Mouse (Mus musculus): ENCODE measurements at regions not wholly inside any gene's neighbourhood (a gene's known extent, or its start where the extent isn't known, plus 50 kb on each side); places are given as distances from the start of the nearest gene placed in this dataset.

DNA sequence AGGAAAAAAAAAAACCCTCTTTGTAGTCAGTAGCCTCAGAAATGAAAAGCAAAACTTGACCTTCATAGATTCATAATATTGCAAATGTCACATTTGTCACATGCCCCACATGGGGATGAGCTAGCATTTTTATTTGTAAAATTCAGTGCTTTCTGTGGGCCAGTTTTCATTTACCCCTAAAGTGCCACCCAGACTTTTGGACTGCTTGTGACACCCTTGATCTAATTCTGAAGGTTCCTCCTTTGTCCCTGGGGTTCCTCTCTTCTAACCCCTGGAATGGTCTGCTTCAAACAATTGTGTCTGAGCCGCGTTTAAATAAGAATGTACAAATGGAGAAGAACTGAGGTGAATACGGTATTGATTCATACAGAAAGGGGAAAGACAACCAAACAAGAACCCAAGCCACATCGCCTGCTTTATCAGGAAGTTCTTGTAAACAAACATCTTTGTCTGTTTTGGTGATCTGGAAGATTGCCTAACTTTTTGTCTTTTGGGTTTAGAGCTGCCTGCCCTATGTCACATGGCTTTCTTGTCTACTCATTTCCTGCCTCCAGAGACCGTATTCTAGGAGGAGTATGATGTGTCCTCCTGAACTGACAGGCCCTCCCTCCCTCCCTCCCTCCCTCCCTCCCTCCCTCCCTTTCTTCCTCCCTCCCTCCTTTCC, 203.1 kb upstream of the Gm9833 start:
- no peak for DNase-seq

DNA sequence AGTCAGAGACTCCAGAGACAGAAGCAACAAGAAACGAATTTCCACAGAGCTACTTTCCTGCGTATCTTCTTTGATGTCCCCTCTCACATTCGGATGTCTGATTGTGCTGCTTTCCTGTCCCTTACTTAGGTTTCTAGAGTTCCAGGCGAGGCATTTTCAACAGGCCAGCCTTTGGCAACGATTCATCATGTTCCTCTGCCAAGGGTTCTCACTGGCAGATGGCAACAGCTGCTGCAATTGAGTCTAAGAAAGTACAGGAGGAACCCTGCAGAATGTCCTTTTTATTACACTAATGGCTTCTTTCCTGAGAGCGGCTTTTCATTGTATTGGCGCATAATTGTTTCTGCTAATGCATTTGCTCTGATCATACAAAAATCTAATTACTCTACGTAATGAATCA, 202.3 kb upstream of the Gm9833 start:
- DNase-seq: no peak

DNA sequence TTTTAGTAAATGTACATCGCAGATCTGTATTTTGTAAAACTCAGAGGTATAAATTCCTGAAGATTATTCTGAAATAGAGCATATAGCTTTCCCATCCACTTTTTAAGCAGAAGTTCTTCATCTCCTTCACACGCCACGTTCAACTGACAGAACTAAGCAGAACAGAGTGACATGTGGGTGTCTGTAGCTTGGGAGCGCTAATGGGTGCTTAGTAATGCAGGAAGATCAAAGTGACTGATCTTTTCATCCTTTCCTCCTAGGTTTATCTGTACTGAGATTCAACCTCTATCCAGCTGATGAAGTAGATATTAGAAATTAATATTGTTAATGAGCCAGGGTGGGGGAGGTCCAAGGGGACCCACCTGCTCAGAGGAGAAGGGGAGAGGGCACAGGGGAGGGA, 201.8 kb upstream of the Gm9833 start:
- no peak for DNase-seq

DNA sequence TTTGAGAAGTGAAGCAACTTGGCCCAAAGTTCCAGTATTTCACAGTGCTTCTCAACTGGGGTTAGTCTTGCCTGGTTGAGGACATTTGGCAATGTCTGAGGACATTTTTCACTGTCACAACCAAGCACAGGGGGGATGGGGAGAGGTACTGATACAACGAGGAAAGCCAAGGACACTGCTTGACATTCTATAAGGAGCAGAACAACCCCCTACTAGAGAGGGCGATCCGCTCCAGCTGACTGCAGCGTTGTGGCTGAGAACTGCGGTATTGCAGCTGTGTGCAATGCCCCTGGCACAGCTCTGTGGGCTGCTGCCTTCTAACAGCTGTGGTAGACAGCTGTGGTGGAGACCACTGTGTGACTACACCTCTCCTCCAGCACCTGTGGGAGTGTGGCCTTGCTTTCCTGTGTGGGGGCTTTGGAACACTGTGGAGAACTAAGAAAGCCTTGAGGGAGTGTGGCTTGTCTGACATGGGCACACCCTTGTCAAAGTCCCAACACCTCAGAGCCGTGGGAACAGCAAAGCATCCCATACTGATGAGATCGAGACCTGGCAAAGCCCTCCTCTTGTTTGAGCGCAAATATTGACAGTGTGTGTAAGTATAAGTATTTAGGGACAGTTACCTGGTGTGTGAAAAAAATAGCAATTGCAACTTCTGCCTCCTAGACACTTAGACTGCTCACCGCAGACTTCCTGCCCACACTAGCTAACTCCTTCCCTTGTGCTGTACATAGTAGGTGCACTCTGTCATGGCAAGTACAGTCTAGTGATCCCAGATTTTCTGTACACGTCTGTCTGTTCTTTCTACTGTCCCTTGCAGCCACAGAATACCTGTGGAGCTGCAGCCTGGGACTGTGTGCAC, 200.9 kb upstream of the Gm9833 start:
- peak; percentile 67 for DNase-seq

DNA sequence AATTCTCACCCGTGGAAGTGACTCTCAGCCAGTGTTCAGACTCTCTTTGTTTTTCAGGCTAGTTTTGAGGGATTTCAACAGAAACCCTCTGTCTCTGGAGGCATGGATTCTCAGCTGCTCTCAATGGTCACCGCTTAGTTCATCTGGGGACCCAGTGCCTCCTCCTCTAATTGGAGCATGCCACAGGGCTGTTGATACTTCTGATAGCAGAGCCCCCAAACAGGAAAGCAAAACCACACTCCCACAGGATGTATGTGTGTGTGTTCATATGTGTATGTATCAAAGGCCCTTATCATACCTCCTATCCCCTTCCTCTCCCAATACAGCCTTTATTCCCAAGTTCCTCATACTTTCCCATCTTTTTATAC, 200.3 kb upstream of the Gm9833 start:
- no peak for DNase-seq

DNA sequence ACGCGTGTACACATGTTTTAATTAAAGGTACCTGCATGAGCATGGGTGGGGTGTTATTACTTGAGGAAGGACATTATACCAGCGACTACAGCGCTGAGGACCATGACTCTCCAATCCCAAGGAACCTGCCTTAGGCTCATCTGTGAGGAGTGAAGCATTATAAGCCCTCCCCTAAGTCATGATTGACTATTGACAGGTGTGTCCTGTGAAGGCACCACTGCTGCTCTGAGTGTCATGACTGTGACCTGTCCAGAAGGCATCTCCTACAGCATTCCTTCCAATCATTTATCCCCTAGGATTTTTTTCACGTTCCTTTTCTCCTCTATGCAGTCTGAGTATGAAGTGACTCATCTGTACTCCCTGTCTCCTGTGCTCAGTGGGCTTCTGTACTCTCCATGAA, 199.9 kb upstream of the Gm9833 start:
- no peak for DNase-seq

DNA sequence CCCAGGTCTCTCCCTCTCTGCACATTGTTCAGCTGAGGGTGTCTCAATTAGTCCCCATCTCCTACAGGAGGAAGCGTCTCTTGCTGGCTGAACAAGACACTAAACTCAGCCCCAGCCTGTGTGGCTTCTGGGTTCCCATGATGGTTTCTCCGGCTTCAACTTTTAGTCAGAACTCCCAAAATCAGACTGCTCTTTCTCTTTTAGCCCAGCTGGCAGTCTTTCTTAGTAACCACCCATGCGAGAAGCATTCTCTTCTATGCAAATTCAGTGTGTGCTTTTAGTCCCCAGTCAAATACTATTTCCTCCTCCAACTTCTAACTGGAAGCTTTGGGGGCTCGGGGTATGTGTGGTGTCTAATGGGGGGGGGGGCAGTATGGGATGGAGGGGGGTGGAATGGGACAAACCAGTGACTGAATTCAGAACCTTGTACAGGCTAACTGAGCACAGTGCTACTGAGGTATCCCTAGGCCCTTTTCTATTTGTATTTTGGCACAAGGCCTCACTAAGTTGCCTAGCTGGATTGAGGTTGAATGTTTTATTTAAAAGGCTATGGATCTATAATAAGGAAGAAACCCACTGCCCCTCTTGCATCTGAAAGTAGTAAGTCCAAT, 194.9 kb upstream of the Gm9833 start:
- DNase-seq: peak; percentile 52 to 56

DNA sequence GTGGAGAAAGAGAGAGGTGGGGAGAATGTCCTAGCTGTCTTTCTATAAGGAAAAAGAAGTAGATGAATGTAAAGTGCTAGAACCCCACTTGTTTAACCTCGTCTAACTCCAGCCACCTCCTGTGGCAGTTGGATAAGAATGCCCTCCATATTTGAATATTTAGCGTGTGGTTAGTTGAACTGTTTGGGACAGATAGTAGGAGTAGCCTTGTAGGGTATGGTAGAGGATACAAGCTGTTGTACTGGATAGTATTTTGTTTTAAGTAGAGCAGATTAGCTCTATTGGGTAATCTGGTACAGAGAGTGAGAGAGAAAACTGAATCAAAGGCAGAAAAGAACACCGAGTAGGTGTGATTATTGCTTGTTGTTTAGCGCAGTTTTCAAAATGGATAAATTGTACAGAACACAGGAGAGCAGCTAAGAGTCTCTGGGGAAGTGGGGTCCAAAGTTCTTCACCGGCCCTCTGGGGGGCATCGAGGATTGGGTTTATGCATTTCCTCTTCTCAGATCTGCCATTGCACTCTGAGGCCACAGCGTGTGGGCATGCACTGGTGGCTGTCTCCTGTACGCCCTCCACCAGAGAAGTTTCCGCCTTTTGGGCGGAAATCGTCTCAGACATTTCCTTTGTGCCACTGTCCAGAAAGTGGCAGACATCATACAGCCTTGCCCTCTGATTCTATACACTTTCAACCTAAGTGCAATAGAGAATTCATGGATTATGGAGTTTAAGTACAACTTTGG, 192.3 kb upstream of the Gm9833 start:
- peak; percentile 64 to 66 for DNase-seq

DNA sequence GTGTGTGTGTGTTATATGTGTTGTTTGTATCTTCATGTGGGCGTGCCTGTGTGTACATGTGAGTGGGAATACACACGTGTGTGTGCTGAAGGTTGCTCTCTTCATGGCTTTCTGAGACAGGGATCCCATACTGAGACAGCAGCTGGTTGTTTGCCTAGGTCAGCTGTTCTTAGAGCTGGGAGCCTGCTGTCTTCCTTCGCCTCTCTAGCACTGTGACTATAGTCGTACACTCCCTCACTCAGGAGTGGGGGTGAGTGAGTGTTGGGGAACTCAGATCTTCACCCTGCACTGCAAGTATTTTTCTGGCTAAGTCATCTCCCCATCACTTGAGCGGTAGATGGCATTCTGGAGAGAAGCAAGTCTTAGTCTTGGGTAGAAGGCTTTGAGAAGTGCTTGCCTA, 191.6 kb upstream of the Gm9833 start:
- DNase-seq: no peak

DNA sequence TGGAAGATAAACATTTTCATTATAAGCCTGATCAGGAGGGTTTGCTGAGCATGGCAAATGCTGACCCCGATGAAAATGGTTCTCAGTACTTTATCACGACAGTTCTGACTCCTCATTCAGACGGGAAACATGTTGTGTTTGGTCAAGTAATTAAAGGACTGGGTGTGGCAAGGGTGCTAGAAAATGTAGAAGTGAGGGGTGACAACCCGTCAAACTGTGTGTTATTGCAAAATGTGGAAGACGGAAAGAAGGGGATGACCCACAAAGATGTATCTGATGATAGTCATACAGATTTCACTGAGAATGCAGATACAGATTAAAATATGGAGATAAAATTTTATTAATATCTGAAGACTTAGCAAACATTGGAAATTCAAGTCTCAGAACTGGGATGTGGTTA, 186.2 kb upstream of the Gm9833 start:
- DNase-seq: no peak

DNA sequence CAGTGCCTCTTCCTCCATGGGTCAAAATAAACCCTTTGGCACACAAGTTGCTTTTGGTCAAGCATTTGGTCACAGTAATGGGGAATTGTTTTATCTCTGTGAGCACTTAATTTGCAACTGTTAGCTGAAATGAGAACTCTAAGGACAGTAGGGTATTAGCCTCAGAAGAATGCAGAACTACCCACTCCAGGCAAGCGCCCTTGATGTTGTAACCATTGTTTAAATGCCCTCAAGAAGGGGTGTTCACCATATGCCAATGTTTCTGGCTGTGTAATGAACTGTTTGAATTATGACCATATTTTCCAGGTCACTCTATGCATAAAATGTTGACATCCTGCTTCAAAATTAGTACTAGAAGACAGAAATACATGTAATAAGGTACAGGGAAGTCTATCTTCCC, 174.6 kb upstream of the Gm9833 start:
- DNase-seq: no peak

DNA sequence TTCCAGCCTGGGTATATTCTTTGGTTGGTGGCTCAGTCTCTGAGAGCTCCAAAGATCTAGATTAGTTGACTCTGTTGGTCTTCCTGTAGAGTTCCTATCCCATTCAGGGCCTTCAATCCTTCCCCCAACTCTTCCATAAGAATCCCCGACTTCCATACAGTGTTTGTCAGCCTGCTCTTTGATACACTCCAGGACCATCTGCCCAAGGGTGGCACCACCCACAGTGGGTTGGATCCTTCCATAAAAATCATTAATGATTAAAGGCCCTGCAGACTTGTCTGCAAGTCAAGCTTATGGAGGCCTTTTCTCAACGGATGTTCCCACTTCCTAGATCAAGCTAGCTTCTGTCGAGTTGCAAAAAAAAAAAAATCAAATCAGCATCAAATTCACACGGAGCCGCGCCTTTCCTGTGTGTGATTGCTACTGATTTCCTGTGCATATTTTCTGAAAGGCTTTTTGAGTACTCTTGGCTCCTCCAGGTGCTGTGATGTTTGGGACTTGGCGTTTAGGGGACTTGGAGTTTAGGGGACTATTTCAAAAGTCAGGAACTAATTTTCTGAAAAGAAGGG, 171.3 kb upstream of the Gm9833 start:
- no peak for DNase-seq

DNA sequence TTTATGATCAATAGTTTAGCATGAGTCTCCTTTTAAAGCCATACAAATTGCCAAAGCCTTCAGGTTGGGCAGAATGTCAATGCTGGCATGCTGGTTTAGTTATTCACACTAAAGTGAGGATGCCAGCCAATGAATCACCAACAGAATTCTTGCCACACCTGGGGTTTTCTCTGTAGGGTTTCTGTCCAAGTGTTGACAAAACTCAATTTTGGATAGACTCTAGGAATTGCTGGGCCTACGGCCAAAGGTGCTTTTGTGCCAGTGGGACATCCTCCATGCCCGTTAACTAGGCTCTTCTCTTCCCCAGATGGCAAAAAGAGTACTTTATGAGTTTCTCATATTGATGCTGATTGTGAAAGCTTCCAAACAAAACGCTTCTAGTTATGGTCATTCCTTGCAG, 167.6 kb upstream of the Gm9833 start:
- no peak for DNase-seq

DNA sequence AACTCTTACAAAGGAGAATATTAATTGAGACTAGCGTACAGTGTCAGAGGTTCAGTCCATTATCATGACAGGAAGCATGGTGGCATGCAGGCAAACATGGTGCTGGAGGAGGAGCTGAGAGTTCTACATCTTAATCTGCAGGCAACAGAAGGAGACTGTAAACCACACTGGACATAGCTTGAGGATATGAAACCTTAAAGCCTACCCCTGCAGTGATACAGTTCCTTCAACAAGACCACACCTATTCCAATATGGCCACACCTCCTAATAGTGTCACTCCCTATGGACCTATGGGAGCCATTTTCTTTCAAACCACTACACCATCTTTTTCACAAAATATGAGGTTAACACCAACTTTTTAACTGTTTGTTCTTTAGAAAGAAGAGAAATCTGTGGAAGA, 166.2 kb upstream of the Gm9833 start:
- DNase-seq: no peak

DNA sequence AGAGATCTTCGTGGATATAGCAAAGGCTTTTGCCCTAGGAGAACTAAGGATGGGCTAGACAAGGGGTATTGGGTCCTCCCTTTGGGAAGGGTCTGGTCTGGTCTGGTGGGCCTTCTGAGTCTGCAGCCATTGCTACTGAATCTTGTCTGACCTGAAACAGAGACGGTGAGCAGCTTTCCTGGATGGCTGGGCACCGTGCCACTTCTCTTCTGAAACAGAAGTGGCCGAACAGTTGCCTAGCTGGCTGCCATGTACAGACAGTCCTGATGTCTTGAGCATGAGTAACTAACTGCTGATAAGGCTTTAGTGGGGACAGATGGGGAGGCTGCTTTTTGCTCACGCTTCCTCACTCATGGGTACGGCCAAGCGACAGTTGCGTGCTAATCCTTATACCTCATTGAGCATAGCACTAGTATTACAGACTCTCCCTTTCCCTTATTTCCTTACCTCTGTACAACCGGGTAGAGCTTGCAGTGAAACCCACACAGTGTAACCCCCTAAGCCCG, 165.3 kb upstream of the Gm9833 start:
- no peak for DNase-seq

DNA sequence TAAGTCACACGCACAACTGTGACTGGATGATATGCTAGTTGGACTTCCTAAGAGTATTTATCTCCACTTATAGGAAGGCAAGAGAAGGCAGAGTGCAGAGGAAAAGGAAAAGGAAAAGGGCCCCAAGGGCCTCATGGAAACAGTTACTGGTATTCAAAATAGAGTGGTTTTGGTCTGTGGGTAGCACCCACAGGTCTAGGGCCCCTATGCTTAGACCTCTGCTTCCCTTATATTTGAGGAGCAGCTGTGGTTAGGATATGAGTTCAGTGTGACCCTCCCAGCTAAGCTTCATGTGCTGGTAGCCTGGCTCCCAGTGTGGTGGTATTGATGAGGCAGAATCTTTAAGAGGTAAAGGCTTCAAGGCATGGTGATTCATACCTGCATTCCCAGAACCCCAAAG, 163.3 kb upstream of the Gm9833 start:
- DNase-seq: no peak

DNA sequence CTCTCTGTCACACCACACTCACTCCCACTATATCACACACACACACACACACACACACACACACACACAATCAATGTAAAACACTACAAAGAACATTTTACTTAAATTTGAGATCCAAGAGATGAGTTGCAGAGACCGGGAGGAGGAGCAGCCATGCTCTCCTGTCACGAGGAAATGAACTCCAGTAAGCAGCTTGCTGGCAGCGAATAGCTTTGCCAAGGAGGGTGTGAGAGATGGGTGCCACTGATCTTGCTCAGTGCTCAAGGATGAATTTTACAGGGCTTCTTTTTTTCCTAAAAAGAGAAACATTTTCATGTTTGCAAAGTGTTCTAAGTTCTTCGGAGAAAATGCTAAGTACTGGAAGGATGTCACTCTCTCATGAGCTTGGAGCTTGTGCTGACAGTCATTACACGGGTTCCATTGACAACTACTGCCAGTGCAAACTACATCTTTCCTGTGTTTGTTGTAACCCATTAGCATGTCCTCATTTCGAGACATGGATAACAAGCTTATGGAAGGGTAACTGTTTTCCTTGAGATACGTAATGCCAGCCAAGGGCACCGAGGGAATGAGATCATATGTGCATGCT, 151.0 kb upstream of the Gm9833 start:
- DNase-seq: no peak

DNA sequence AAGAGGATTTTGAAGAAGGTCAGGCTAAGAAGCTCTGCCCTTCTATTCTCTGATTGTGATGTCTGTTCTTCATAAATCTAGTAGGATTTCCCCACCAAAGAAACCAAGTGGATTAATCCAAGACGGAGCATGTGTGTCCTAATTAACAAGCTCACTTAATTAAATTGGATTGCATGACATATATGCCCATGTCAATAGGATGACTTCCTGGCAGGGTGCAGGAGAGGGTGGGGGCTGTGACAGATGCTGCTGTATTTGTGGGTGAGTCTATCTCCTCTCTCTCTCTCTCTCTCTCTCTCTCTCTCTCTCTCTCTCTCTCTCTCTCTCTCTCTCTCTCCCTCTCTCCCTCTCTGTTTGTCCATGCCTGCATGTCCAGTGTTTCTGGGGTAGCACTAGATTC, 149.3 kb upstream of the Gm9833 start:
- DNase-seq: no peak

DNA sequence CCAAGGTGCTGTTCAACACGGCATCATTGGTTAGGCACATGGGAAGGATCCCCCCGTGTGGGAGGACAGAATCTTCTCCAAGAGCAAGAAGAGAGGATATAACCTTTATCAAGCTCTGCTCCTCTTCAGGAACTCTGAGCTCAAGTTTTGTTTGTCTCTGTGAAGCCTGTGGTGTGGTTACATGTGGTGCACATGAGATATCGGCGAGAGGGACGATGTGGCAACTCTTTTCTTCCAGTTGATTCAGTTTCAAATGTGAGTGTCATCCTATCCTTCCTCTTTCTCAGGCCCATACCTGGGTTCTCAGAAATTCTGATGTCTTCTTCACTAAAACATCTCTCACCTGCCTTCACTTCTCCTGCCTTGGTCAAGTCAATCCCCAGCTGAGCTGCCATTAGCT, 145.3 kb upstream of the Gm9833 start:
- DNase-seq: no peak

DNA sequence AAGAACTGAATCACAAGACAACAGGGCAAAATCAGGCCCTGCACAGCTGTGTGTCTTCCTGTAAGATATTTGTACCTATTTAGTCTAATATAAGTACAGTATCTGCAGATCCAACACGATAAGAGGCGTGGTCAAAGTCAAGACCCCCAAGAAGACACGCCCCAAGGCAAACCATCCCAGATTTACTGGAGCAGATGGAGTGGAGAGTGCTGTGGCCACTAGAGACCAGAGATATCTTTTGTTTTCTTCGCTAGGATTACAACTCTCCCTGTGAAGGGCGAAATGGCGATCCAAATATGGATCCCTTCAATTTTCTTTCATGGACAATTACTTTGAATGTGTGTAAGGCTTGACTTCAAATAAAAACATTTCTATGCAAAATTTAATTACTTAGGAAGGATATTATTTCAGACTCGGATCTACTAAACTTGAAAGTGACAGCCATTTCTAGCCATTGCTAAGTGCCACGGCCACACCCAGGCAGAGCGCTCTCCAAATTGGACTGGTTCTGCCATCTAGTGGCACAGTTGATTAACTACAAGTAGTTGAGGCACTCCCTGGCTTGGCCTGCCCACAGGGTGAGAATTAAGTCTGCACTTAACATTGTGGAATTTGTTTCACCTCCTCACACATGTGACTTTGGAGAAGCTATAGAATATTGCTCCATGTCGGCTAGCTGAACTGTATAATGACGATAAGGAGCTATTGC, 140.4 kb upstream of the Gm9833 start:
- DNase-seq: peak; percentile 82 to 84

DNA sequence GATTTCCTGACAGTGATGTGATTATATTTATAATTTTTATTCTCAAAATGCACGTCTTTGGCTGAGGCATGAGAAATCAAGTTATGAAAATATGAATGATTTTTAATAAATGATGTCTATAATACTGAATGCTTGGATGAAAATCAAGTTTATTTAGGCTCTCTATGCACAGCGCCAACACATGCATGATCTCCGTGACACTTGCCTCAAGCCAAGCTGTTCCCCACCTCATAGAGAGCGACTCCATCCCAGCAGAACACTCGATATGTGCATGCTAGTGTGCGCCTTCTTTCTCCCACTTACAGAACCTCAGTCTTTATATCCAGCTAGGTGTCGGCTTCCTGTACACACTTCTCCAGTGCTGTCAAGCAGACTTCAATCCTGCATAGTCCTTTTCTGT, 139.8 kb upstream of the Gm9833 start:
- no peak for DNase-seq

DNA sequence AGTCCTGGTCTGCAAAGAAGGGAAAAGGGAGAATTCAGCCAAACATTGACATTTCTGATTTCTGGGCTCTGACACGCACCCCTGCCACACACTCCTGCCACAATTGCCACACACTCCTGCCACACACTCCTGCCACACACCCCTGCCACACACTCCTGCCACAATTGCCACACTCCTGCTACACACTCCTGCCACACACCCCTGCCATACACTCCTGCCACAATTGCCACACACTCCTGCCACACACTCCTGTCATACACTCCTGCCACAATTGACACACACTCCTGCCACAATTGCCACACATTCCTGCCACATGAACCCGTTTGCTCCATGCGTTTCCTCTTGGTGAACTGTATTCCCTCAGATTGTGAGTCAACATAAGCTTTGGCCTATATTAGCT, 130.0 kb upstream of the Gm9833 start:
- no peak for DNase-seq
